Mouse (Mus musculus): ENCODE data around the gene Sun5.

Gene Sun5

GRCm38 (mm10) chr2:153809921-153810320 lies 61.0 kb downstream of the Sun5 start:
- no peak for DNase-seq (ENCODE audit: low spot score in 2 of 2)

- DNase-seq (ENCODE audit: low spot score in 2 of 2): no peak
These were observed 62.0 kb downstream of the Sun5 start for GRCm38 (mm10) chr2:153808841-153809240.

- DNase-seq (ENCODE audit: low spot score in 2 of 2): no peak
These were observed 62.7 kb downstream of the Sun5 start for GRCm38 (mm10) chr2:153808146-153808545.

GRCm38 (mm10) chr2:153807464-153807863 lies 63.4 kb downstream of the Sun5 start:
- DNase-seq (ENCODE audit: low spot score in 2 of 2): peak; percentile 44
